Mouse (Mus musculus) thymus, adult 2 months (tissue): ENCODE measurements around the gene Ppp1r15b. TPM values are rescaled to one million over a fixed set of nuclear protein-coding genes. Genes with fewer than 3 reads are reported as not detected.

Source experiments
- DNase-seq: peaks from one replicate; pipeline ENCODE4 v3.0.0; 2021
- H3K27ac ChIP-seq: fragments of 200-500 bp; 2 replicates; pipeline ENCODE4 v1.5.1; 2012; ENCODE audit warnings: low read length, control low read depth; ENCODE audit not compliant: control insufficient read depth, insufficient read depth
- H3K27me3 ChIP-seq: fragments of 200-500 bp; 2 replicates; pipeline ENCODE4 v1.6.1; 2012; ENCODE audit warnings: mild to moderate bottlenecking, low read length, moderate library complexity, mixed read lengths; ENCODE audit not compliant: control insufficient read depth, insufficient read depth
- H3K36me3 ChIP-seq: fragments of 200-500 bp; 2 replicates; pipeline ENCODE4 v1.6.1; 2012; ENCODE audit warnings: mild to moderate bottlenecking, low read length, moderate library complexity; ENCODE audit not compliant: control insufficient read depth, insufficient read depth
- H3K4me1 ChIP-seq: fragments of 200-500 bp; replicated peaks from 2 replicates; pipeline ENCODE4 v1.6.1; 2012; ENCODE audit warnings: low read length; ENCODE audit not compliant: control insufficient read depth, insufficient read depth
- H3K4me3 ChIP-seq: fragments of 200-500 bp; 2 replicates; pipeline ENCODE4 v1.5.1; 2012; ENCODE audit warnings: mild to moderate bottlenecking, low read length, control low read depth, moderate library complexity; ENCODE audit not compliant: control insufficient read depth, insufficient read depth
- CTCF ChIP-seq: fragments of 200-500 bp; IDR thresholded peaks from 2 replicates; pipeline ENCODE4 v1.5.1; 2012; ENCODE audit warnings: mild to moderate bottlenecking, control low read depth, low read length, moderate library complexity, borderline replicate concordance; ENCODE audit not compliant: control insufficient read depth, poor library complexity, insufficient read depth; ENCODE audit errors: extremely low read depth
- POLR2A ChIP-seq: fragments of 200-500 bp; IDR thresholded peaks from 2 replicates; pipeline ENCODE4 v1.6.1; 2012; ENCODE audit warnings: mild to moderate bottlenecking, low read length, control low read depth, moderate library complexity; ENCODE audit not compliant: control insufficient read depth, poor library complexity, insufficient read depth; ENCODE audit errors: extremely low read depth
- WGBS: fragments of 180-500 bp; shearing (Covaris S2); methylation state at CpG from one replicate; pipeline ENCODE4 v1.1.7; 2018; 5-methylcytosine and 5-hydroxymethylcytosine counted together
- polyA plus RNA-seq: library from polyadenylated mRNA; depleted of rRNA; stranded (reverse); fragments of >200 nt; gene quantifications from 2 replicates; pipeline ENCODE4 v1.2.3, GENCODE M21; 2012

Ppp1r15b gene
- polyA plus RNA-seq, 1 experiment: 45.8 TPM

DNA sequence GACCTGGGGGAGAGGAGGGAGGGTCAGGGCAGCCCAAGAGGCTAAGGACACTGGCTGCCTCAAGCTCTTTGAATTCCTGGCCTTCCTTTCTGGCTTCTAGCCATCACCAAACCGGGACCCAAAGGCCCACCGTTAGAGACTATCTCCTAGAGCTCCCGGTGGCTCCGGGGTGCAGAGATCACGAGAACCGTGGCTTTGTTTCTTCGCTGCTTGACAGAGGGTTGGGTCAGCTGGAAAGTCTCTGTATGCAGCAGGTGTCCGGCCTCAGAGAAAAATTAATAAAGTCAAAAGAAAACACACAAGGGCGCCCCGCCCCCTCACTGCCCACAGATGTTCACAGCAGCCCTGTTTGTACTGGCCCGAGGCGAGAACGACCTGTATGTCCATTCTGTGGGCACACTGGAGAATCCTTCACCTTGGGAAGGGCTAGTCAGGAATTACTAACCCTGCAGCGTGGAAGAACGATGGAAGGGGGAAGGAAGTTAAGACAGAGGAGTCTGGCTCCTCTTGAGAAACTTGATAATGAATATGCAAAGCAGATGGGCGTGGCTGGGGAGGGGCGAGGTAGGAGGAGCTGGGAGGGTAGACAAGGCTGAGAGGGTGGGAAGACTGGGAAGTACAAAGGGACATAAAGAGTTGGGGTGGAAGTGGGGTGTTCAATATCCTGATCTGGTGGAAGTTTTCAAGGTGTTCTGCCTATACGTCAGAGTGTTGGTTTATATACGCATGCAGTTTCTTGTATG lies 37.5 kb downstream of the Ppp1r15b start:
- DNase-seq: no peak
- H3K4me1 ChIP-seq: peaks cover 16% of the 10 kb centered on the region
- peaks cover 11% of the 10 kb centered on the region; the same call in 1 of the 2 replicates for H3K27me3 ChIP-seq
- WGBS: 72% methylated on average over 19 of the region's 19 CpGs
- TF ChIP-seq CTCF: no peak
- TF ChIP-seq POLR2A: no peak
- H3K36me3 ChIP-seq: no peaks in the 10 kb centered on the region
- H3K4me3 ChIP-seq: no peak overlapping the region
- no peak overlapping the region for H3K27ac ChIP-seq

DNA sequence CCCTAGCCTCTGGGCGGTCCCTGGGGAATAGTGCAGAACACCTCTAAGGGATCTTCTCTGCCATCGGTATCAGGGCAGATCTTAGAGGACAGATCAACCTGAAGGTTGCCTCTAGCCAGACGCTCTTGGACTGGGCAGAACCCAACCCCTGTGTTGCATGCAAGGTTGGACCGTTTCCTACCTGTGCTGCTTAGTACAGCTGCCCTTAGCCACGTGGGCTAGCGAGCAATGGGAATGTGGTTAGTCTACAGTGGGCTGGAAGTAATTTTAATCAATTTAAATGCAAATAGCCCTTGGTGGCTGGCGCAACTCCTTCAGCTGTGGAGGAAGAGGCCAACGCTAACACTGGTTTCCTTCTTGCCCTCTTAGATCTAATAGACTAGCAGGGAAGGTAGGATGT lies 39.3 kb downstream of the Ppp1r15b start:
- WGBS: 84% methylated on average over 8 of the region's 8 CpGs
- H3K36me3 ChIP-seq: no peaks in the 10 kb centered on the region
- H3K4me3 ChIP-seq: no peak overlapping the region
- no peaks in the 10 kb centered on the region for H3K27me3 ChIP-seq
- H3K27ac ChIP-seq: no peak overlapping the region
- H3K4me1 ChIP-seq: 0 out of 2 replicates have a peak, but pooled peaks cover 2% of the 10 kb centered on the region
- no peak for DNase-seq
- no peak for TF ChIP-seq CTCF
- TF ChIP-seq POLR2A: no peak

DNA sequence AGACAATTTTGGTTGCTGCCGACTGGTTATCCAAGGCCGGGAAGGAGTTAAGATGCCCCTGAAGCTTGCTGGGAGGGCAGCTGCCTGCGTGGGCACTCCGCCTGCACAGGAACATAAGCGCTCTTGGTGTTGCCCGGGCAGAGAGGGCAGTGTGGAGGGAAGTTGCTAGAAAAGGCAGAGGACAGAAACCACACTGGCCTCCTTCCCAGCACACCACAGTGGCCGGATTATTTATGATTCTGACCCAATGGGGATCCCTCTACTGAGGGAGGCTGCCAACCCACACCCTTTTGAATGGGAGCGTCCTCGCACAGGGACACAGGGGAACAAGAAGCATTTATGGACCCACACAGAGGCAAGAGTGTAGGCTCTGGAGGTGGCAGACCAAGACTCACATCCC lies 40.4 kb downstream of the Ppp1r15b start:
- no peaks in the 10 kb centered on the region for H3K36me3 ChIP-seq
- DNase-seq: no peak
- H3K4me1 ChIP-seq: no peaks in the 10 kb centered on the region
- WGBS: 57% methylated on average over 9 of the region's 9 CpGs
- no peak overlapping the region for H3K4me3 ChIP-seq
- no peaks in the 10 kb centered on the region for H3K27me3 ChIP-seq
- H3K27ac ChIP-seq: no peak overlapping the region
- TF ChIP-seq CTCF: no peak
- no peak for TF ChIP-seq POLR2A

DNA sequence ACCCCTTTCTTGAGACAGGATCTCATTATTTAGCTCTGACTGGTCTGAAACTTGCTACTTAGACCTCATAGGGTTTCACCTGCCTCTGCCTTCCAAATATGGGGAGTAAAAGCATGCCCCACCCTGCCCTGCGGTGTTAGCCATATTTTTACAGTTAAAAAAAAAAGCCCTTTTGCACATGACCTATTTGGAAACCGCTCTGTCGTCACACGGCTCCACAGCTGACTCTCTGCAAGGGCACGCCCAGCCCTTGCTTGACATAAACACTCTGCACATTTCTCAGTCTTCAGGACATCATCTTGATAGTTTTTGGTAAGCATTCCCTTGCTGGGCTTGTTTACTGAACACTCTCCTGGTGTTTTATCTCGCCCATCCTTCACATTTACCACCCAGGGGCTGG lies 44.2 kb downstream of the Ppp1r15b start:
- H3K4me1 ChIP-seq: no peaks in the 10 kb centered on the region
- no peak for DNase-seq
- H3K27me3 ChIP-seq: no peaks in the 10 kb centered on the region
- H3K27ac ChIP-seq: no peak overlapping the region
- no peaks in the 10 kb centered on the region for H3K36me3 ChIP-seq
- TF ChIP-seq CTCF: no peak
- no peak overlapping the region for H3K4me3 ChIP-seq
- WGBS: 80% methylated on average over 6 of the region's 6 CpGs

DNA sequence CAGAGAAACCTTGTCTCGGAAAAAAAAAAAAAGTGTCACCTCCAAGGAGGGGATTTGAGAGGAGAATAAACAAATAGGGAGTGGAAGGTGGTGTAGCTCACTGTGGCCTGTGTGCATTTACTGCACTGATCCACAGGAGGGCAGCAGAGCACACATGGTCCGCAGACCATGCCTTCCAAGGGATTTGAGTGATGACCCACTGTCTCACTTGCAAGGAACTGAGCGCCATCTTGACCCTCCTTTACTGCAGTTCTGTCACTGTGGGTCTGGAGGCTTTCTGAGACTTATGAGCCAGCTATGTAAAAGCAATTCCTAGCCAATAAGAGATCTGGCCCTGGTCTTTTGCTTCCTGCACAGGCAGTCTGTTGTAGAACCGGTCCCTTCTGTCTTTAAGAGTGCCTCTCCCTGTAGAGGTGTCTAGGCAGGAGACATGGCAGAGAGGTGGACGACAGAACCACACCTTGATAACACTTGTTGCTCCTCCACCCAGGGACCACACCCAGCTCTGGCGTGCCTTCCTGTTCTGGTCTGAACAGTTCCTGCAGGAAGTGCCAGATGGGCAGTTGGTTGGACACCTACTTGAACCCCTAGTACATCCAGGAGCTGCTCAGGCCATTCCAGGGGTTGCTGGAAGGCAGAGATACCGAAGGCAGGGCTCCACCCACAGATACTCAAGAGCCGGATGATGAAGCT lies 46.7 kb downstream of the Ppp1r15b start:
- peaks cover 12% of the 10 kb centered on the region; the same call in 1 of the 2 replicates for H3K27me3 ChIP-seq
- peak; percentile 53 for DNase-seq
- 52% methylated on average over 8 of the region's 8 CpGs for WGBS
- no peak overlapping the region for H3K27ac ChIP-seq
- H3K4me3 ChIP-seq: no peak overlapping the region
- TF ChIP-seq POLR2A (no peak), CTCF (peak; percentile 73; the same call in 1 of the 2 replicates)
- no peaks in the 10 kb centered on the region for H3K36me3 ChIP-seq
- H3K4me1 ChIP-seq: peaks cover 13% of the 10 kb centered on the region

DNA sequence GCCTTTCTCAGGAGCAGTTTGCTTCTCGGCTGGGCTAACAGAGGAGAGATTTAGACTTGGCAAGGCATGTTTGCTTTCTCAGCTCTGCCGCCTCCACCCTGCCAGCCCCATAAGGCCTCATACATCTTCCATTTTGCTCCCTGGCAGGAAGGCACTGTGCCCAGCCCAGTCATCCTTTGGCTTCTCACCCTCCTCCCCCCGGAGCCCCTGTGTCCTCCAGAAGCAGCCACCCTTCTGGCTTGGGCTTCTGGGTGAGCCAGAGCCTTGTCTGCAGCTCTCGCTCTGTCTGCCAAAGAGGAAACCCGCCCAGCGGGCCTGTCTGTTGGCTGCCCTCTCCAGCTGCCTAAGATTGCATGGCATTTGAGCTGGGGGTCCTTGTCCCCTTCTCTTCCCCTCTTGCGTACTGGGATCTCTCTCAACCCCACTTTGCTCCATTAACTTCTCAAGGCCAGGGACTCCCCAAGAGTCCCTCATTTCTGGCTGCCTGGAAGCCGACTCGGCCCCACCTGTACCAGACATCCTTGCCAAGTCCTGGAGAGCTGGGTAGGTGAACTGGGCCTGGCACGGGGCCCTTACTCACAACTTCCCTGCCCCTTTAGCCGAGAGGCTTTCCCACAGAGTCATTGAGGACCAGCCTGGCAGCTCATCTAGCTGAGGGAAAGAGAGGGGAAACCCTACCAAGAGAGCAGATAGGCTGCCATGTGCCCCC lies 47.9 kb downstream of the Ppp1r15b start:
- no peaks in the 10 kb centered on the region for H3K36me3 ChIP-seq
- peaks cover 12% of the 10 kb centered on the region; the same call in 1 of the 2 replicates for H3K27me3 ChIP-seq
- no peak for TF ChIP-seq CTCF
- TF ChIP-seq POLR2A: no peak
- 92% methylated on average over 11 of the region's 11 CpGs for WGBS
- peaks cover 13% of the 10 kb centered on the region for H3K4me1 ChIP-seq
- H3K4me3 ChIP-seq: no peak overlapping the region
- no peak for DNase-seq
- H3K27ac ChIP-seq: no peak overlapping the region
